Mouse (Mus musculus): ENCODE data around the gene Serpina1b. TPM values are rescaled to one million over a fixed set of nuclear protein-coding genes. Genes with fewer than 3 reads are reported as not detected.
"Not testable (repeated sequence)": the region's sequence is repeated elsewhere in the genome, so short reads cannot be mapped to it uniquely, and the experiment has no call there.

Serpina1b gene
- not detected in 2 replicates for polyA plus RNA-seq (2016; fragmentation: Nextera tagmentation; extraction: Ambion mirVana)

DNA sequence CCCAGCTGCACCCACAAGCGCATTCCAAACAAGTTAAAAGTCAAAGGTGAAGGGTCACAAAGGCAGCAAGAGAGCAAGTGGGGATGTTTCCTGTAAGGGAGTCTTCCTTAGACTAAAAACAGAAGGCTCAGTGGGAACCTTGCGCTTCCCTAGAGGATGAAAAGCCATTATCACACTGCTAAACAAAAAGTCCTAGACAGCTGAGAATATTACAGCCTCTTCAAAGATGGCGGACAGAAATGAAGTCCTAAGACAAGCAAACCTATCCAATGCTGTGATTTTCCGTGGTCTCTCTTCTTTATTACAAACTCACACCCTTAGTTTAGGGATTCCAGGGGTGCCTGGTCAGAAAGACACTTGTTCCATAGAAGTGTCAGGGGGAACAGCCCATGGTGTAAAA, at the start of gene Serpina1b:
Gene Serpina1b, minus strand, starts transcription at position 101 of the 400 bp plus-strand sequence.
- WGBS, result 80% methylated on average over 4 of the region's 4 CpGs
- not testable (repeated sequence) for H3K4me1 ChIP-seq (replicated peaks); H3K4me3 ChIP-seq; H3K27ac ChIP-seq; H3K36me3 ChIP-seq; H3K27me3 ChIP-seq (ENCODE audit: insufficient read depth, poor library complexity, severe bottlenecking); DNase-seq (ENCODE audit: low spot score)
- peaks cover 40% of the 10 kb centered on the region for H3K9me3 ChIP-seq

DNA sequence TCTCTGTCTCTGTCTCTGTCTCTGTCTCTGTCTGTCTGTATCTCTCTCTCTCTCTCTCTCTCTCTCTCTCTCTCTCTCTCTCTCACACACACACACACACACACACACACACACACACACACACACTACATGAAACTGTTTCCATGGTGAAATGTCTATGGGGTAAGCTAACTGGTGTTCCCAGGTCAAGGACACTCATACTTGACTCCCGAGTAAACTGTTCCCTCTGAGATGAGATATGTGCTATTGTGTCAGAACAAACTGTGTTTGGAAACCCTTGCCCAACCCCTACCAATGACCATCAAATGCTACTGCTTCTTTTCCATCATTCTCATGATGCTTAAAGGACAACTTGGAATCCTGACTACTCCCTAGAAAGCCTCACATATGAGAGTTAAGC, 36.7 kb upstream of the Serpina1b start:
- H3K4me1 ChIP-seq (replicated peaks); DNase-seq (ENCODE audit: low spot score); H3K4me3 ChIP-seq; H3K27ac ChIP-seq; H3K36me3 ChIP-seq; H3K27me3 ChIP-seq (ENCODE audit: insufficient read depth, poor library complexity, severe bottlenecking): not testable (repeated sequence)
- 97% methylated on average over 1 of the region's 1 CpGs for WGBS
- peaks cover 39% of the 10 kb centered on the region for H3K9me3 ChIP-seq

DNA sequence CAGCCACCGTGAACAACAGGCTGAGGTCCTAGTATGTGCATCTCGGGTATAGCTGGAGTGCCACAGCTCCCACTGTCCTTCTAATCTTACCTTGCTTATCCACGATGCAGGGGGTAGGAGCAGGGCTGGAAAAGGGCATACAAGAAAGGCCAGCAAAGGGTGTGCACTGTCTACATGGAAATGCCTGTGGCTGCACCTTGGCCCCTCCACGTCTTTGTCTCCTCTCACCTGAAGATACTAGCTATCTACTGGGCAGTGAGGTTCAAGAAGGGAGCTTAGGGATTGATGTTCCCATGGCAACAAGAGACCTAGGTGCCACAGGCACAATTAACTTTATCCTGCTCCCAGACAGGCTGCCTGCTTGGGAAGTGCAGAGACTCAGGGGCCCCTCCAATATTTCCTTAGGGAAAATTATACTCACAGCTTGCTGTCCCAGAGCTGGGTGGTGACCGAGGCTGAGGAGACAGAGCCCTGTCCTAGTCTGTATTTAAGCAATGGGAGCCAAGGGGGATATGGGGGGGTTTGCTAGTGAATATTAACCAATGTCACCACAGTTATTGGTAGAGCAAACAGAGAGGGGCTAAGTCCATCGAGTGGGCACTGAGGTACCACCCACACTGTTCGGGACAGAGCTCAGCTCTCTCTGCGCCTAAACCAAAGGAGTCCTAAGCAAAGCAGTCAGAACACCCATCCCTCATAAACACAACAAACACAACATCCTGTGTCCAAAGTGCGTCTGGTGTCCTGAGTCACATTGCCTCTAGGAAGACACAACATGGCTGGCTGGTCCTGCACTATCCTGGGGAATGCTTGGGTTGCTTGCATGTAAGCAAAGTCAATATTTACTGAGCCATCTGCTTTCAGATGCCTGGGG, 33.2 kb upstream of the Serpina1b start, which contains the start of gene Serpina1a:
Gene Serpina1a, minus strand, starts transcription at position 462 of the 874 bp plus-strand sequence.
- H3K27ac ChIP-seq; H3K36me3 ChIP-seq; H3K27me3 ChIP-seq (ENCODE audit: insufficient read depth, poor library complexity, severe bottlenecking); H3K4me1 ChIP-seq (replicated peaks); DNase-seq (ENCODE audit: low spot score); H3K4me3 ChIP-seq: not testable (repeated sequence)
- 84% methylated on average over 9 of the region's 9 CpGs for WGBS
- H3K9me3 ChIP-seq, result peaks cover 43% of the 10 kb centered on the region

DNA sequence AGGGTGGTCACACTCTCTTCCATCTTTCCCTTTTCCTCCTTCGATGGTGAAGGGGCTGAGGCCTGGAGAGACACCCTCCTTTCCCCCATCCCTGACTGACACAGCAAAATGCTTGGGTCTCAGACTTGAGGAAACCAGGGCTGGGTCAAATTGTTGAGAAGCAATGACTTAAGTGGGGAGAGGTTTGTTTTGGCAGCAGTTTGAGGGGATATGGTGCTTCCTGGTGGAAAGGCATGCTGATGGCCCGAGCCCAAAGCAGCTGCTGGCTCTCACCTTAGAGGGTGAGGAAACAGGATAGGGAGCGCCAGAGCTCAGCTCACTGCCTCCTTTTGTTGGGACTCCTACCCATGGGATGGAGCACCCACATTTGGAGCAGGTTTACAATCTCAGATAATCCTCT, 30.8 kb upstream of the Serpina1b start:
- H3K27ac ChIP-seq, result no peak overlapping the region
- H3K4me1 ChIP-seq (replicated peaks), result no peaks in the 10 kb centered on the region
- no peaks in the 10 kb centered on the region for H3K27me3 ChIP-seq (ENCODE audit: insufficient read depth, poor library complexity, severe bottlenecking)
- DNase-seq (ENCODE audit: low spot score), result no peak
- H3K9me3 ChIP-seq, result peaks cover 38% of the 10 kb centered on the region
- 71% methylated on average over 3 of the region's 3 CpGs for WGBS
- H3K36me3 ChIP-seq, result no peaks in the 10 kb centered on the region
- H3K4me3 ChIP-seq, result no peak overlapping the region

DNA sequence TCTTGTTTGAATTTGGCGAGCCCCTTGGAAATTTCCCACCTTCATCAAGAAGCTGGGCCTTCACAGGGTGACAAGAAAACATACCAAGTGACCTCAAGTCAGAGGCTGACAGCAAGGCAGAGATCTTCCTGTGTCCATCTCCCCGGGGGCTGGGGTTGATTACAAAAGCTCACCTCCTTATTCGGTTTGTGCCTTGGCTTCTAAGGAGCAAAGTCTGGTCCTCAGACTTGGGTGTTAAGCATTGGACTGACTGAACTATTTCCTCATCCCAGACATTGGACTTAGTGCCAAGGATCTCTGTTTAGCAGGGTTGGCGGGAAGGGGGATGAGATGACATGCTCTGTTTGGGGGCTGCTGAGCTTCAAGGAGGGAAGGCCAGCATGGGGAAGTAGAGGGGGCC, 30.4 kb upstream of the Serpina1b start:
- peaks cover 36% of the 10 kb centered on the region for H3K9me3 ChIP-seq
- 84% methylated on average over 3 of the region's 4 CpGs for WGBS
- not testable (repeated sequence) for H3K4me3 ChIP-seq; H3K27ac ChIP-seq; H3K36me3 ChIP-seq; H3K4me1 ChIP-seq (replicated peaks); DNase-seq (ENCODE audit: low spot score); H3K27me3 ChIP-seq (ENCODE audit: insufficient read depth, poor library complexity, severe bottlenecking)

DNA sequence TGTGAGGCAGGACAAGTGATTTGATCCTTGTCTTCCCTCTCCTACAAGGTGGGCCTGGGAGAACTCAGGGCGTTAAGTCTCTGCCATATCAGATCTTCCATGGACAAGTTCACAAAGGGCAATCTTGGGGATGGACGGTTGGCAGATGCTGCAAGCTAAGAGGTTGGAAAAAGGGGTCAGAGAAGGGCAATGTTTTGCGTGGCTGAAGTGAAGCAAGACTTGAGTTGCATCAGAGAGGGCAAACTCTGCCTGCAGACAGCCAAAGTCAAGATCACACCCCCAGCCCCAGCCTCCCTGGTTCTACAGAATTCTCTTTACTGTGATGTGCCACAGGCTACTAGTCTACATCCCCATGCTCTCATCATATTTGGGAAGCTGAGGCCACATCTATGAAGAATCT, 29.4 kb upstream of the Serpina1b start:
- not testable (repeated sequence) for H3K36me3 ChIP-seq; H3K4me3 ChIP-seq; H3K27me3 ChIP-seq (ENCODE audit: insufficient read depth, poor library complexity, severe bottlenecking); H3K4me1 ChIP-seq (replicated peaks); H3K27ac ChIP-seq; DNase-seq (ENCODE audit: low spot score)
- H3K9me3 ChIP-seq, result peaks cover 29% of the 10 kb centered on the region
- WGBS, result 72% methylated on average over 3 of the region's 3 CpGs

DNA sequence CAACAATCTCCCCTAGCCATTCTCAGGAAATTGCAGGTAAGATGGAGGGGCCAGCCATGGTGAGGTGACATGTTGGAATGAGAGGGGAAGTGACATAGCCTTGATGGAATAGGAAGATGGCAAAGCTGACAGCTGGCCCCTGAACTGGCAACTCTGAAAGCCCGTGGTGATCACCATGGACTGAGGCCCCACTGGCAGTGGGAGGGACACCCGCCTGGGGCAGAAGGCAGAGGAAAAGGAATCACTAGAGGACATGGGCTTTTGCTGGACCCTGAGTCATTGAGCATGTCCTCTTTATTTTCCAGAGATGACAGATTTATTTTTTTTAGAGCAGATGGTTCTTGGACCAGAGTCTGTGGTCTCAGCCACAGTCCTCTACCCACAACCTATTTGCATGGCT, 22.9 kb upstream of the Serpina1b start:
- H3K4me3 ChIP-seq; H3K4me1 ChIP-seq (replicated peaks); H3K36me3 ChIP-seq; H3K27me3 ChIP-seq (ENCODE audit: insufficient read depth, poor library complexity, severe bottlenecking); DNase-seq (ENCODE audit: low spot score); H3K27ac ChIP-seq: not testable (repeated sequence)
- 85% methylated on average over 2 of the region's 2 CpGs for WGBS
- H3K9me3 ChIP-seq, result peaks cover 19% of the 10 kb centered on the region

DNA sequence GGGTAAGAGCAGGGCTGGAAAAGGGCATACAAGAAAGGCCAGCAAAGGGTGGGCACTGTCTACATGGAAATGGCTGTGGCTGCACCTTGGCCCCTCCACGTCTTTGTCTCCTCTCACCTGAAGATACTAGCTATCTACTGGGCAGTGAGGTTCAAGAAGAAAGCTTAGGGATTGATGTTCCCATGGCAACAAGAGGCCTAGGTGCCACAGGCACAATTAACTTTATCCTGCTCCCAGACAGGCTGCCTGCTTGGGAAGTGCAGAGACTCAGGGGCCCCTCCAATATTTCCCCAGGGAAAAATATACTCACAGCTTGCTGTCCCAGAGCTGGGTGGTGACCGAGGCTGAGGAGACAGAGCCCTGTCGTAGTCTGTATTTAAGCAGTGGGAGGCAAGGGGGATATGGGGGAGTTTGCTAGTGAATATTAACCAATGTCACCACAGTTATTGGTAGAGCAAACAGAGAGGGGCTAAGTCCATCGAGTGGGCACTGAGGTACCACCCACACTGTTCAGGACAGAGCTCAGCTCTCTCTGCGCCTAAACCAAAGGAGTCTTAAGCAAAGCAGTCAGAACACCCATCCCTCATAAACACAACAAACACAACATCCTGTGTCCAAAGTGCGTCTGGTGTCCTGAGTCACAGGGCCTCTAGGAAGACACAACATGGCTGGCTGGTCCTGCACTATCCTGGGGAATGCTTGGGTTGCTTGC, 2.4 kb downstream of the Serpina1b start:
- not testable (repeated sequence) for H3K4me1 ChIP-seq (replicated peaks); H3K27ac ChIP-seq; H3K27me3 ChIP-seq (ENCODE audit: insufficient read depth, poor library complexity, severe bottlenecking); H3K4me3 ChIP-seq; DNase-seq (ENCODE audit: low spot score); H3K36me3 ChIP-seq
- peaks cover 34% of the 10 kb centered on the region for H3K9me3 ChIP-seq
- 89% methylated on average over 6 of the region's 6 CpGs for WGBS

DNA sequence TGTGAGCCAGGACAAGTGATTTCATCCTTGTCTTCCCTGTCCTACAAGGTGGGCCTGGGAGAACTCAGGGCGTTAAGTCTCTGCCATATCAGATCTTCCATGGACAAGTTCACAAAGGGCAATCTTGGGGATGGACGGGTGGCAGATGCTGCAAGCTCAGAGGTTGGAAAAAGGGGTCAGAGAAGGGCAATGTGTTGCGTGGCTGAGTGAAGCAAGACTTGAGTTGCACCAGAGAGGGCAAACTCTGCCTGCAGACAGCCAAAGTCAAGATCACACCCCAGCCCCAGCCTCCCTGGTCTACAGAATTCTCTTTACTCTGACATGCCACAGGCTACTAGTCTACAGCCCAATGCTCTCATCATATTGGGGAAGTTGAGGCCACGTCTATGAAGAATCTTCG, 6.3 kb downstream of the Serpina1b start:
- DNase-seq (ENCODE audit: low spot score); H3K36me3 ChIP-seq; H3K27ac ChIP-seq; H3K27me3 ChIP-seq (ENCODE audit: insufficient read depth, poor library complexity, severe bottlenecking); H3K4me1 ChIP-seq (replicated peaks); H3K4me3 ChIP-seq: not testable (repeated sequence)
- 83% methylated on average over 5 of the region's 5 CpGs for WGBS
- H3K9me3 ChIP-seq, result peaks cover 32% of the 10 kb centered on the region

DNA sequence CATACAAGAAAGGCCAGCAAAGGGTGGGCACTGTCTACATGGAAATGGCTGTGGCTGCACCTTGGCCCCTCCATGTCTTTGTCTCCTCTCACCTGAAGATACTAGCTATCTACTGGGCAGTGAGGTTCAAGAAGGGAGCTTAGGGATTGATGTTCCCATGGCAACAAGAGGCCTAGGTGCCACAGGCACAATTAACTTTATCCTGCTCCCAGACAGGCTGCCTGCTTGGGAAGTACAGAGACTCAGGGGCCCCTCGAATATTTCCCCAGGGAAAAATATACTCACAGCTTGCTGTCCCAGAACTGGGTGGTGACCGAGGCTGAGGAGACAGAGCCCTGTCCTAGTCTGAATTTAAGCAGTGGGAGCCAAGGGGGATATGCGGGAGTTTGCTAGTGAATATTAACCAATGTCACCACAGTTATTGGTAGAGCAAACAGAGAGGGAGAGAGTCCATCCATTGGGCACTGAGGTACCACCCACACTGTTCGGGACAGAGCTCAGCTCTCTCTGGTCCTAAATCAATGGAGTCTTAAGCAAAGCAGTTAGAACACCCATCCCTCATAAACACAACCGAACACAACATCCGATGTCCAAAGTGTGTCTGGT, 56.8 kb downstream of the Serpina1b start, which contains the start of gene Serpina1d:
Gene Serpina1d, minus strand, starts transcription at position 347 of the 606 bp plus-strand sequence.
- H3K27ac ChIP-seq; H3K4me1 ChIP-seq (replicated peaks); H3K4me3 ChIP-seq; DNase-seq (ENCODE audit: low spot score); H3K36me3 ChIP-seq; H3K27me3 ChIP-seq (ENCODE audit: insufficient read depth, poor library complexity, severe bottlenecking): not testable (repeated sequence)
- H3K9me3 ChIP-seq, result peaks cover 38% of the 10 kb centered on the region
- 88% methylated on average over 6 of the region's 6 CpGs for WGBS

DNA sequence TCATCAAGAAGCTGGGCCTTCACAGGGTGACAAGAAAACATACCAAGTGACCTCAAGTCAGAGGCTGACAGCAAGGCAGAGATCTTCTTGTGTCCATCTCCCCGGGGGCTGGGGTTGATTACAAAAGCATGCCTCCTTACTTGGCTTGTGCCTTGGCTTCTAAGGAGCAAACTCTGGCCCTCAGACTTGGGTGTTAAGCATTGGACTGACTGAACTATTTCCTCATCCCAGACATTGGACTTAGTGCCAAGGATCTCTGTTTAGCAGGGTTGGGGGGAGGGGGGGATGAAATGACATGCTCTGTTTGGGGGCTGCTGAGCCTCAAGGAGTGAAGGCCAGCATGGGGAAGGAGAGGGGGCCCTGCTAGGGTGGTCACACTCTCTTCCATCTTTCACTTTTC, 59.6 kb downstream of the Serpina1b start:
- not testable (repeated sequence) for H3K4me3 ChIP-seq; H3K36me3 ChIP-seq; H3K27ac ChIP-seq; DNase-seq (ENCODE audit: low spot score); H3K27me3 ChIP-seq (ENCODE audit: insufficient read depth, poor library complexity, severe bottlenecking); H3K4me1 ChIP-seq (replicated peaks)
- peaks cover 45% of the 10 kb centered on the region for H3K9me3 ChIP-seq
- WGBS, result 82% methylated on average over 1 of the region's 1 CpGs

DNA sequence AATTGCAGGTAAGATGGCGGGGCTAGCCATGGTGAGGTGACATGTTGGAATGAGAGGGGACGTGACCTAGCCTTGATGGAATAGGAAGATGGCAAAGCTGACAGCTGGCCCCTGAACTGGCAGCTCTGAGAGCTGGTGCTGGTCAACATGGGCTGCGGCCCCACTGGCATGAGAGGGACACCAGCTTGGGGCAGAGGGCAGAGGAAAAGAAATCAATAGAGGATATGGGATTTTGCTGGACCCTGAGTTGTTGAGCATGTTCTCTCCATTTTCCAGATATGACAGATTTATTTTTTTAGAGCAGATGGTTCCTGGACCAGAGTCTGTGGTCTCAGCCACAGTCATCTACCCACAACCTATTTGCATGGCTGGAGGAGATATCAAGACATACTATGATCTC, 67.1 kb downstream of the Serpina1b start:
- 84% methylated on average over 3 of the region's 3 CpGs for whole genome bisulfite sequencing
- H3K27me3 ChIP-seq (ENCODE audit: insufficient read depth, poor library complexity, severe bottlenecking); H3K4me1 ChIP-seq (replicated peaks); DNase-seq (ENCODE audit: low spot score); H3K4me3 ChIP-seq; H3K27ac ChIP-seq; H3K36me3 ChIP-seq: not testable (repeated sequence)
- H3K9me3 ChIP-seq, result peaks cover 44% of the 10 kb centered on the region

DNA sequence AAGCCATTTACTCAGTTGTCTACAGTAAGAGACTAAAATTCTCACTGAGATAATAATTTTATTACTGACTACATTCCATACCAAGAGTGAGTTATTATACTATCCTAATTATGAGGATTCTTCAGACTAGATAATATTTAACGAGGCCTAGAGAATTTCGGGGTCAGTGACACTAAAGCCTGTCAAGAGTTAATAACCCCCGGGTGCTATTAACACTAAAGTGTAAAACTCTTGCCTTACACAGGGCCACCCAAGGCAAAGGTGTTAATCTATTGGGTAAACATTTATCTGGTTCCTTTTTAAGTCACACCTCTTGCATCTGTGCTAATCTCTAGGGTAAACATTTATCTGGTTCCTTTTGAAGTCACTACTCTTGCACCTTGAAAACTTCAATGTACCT, 69.9 kb downstream of the Serpina1b start:
- WGBS, result 94% methylated on average over 3 of the region's 3 CpGs
- H3K9me3 ChIP-seq, result peaks cover 40% of the 10 kb centered on the region

More for the DNA sequence above, 69.9 kb downstream of the Serpina1b start:
- H3K36me3 ChIP-seq; DNase-seq (ENCODE audit: low spot score); H3K4me1 ChIP-seq (replicated peaks); H3K27ac ChIP-seq; H3K4me3 ChIP-seq; H3K27me3 ChIP-seq (ENCODE audit: insufficient read depth, poor library complexity, severe bottlenecking): not testable (repeated sequence)

All from hindbrain, embryonic 10.5 days (tissue).